In genomic region chr11:87847884-87848283, GRCm38 (mm10) we compare ENCODE assay signal across 23 mouse cellular contexts. TPM values are rescaled to one million over a fixed set of nuclear protein-coding genes. Genes with fewer than 3 reads are reported as not detected.
A peak's percentile ranks its signal among the peaks of the same experiment; 100 is the strongest.
DNase-seq lines count a peak whose midpoint lies in the region; ATAC-seq lines count a peak whose summit lies in the region.
"Had no signal": no experiment of that assay in that cellular context is flagged by ENCODE, and none has a peak within 500 bp of the region (broad histone marks: within the 10 kb centered on the region; RNA-seq: fewer than 3 reads in every experiment).

No protein-coding gene starts in this region.

- 70% methylated on average over 6 of the region's 6 CpGs for WGBS in midbrain, embryonic 14.5 days
- WGBS in midbrain, embryonic 15.5 days, result 72% methylated on average over 6 of the region's 6 CpGs

- H3K9ac ChIP-seq in midbrain, embryonic 14.5 days (replicated peaks; ENCODE audit: low read length), result no peak overlapping the region
- H3K9ac ChIP-seq in midbrain, embryonic 15.5 days, result no peak overlapping the region
- H3K9ac ChIP-seq: heart, embryonic 15.5 days; limb, embryonic 12.5 days; liver, embryonic 15.5 days; midbrain, embryonic 12.5 days; neural tube, embryonic 12.5 days had no signal

- H3K36me3 ChIP-seq in midbrain, embryonic 14.5 days (ENCODE audit: control insufficient read depth, insufficient read depth, low read length), result no peaks in the 10 kb centered on the region
- no peaks in the 10 kb centered on the region for H3K36me3 ChIP-seq in midbrain, embryonic 15.5 days (replicated peaks)
- H3K36me3 ChIP-seq: G1E; heart, embryonic 15.5 days; limb, embryonic 12.5 days; liver, embryonic 15.5 days; midbrain, embryonic 12.5 days; neural tube, embryonic 12.5 days had no signal

- DNase-seq in heart, adult 11 months, result peak; percentile 74
- DNase-seq in heart, postnatal 25 days (ENCODE audit: low spot score), result no peak
- peak; percentile 45 for DNase-seq in midbrain, embryonic 14.5 days
- DNase-seq in brain, adult 2 months (ENCODE audit: low read depth, low spot score), result peak; percentile 10
- DNase-seq in yolk sac, embryonic 10.5 days (ENCODE audit: low spot score), result peak; percentile 18
- DNase-seq in cerebellum, adult 11-12 months, result no peak
- DNase-seq: B cell, adult 2 months; cerebellum, postnatal 25 days; heart, adult 18-20 months; kidney, postnatal 10 days had no signal

- H3K4me3 ChIP-seq in midbrain, embryonic 14.5 days (replicated peaks; ENCODE audit: low read depth, low read length), result no peak overlapping the region
- no peak overlapping the region for H3K4me3 ChIP-seq in midbrain, embryonic 15.5 days
- H3K4me3 ChIP-seq: heart, embryonic 15.5 days; left cerebral cortex, adult 2 months; limb, embryonic 12.5 days; liver, embryonic 15.5 days; midbrain, embryonic 12.5 days; neural tube, embryonic 12.5 days had no signal

- no peaks in the 10 kb centered on the region for H3K4me1 ChIP-seq in midbrain, embryonic 14.5 days (ENCODE audit: control insufficient read depth, insufficient read depth, low read length)
- 0 out of 2 replicates have a peak, but pooled peaks cover 3% of the 10 kb centered on the region for H3K4me1 ChIP-seq in midbrain, embryonic 15.5 days
- H3K4me1 ChIP-seq: liver, embryonic 15.5 days had no signal

- no peaks in the 10 kb centered on the region for H3K9me3 ChIP-seq in midbrain, embryonic 14.5 days (ENCODE audit: control insufficient read depth, low read length)
- H3K9me3 ChIP-seq in midbrain, embryonic 15.5 days, result no peaks in the 10 kb centered on the region
- H3K9me3 ChIP-seq: G1E; heart, embryonic 15.5 days; limb, embryonic 12.5 days; liver, embryonic 15.5 days; midbrain, embryonic 12.5 days; neural tube, embryonic 12.5 days had no signal

- no peak overlapping the region for H3K27ac ChIP-seq in midbrain, embryonic 14.5 days (replicated peaks; ENCODE audit: low read depth, low read length)
- no peak overlapping the region for H3K27ac ChIP-seq in midbrain, embryonic 15.5 days
- H3K27ac ChIP-seq: heart, embryonic 15.5 days; left cerebral cortex, adult 2 months; limb, embryonic 12.5 days; liver, embryonic 15.5 days; midbrain, embryonic 12.5 days; neural tube, embryonic 12.5 days had no signal

- H3K4me2 ChIP-seq in midbrain, embryonic 14.5 days (ENCODE audit: low read length), result no peak overlapping the region
- no peak overlapping the region for H3K4me2 ChIP-seq in midbrain, embryonic 15.5 days
- H3K4me2 ChIP-seq: heart, embryonic 15.5 days; limb, embryonic 12.5 days; liver, embryonic 15.5 days; midbrain, embryonic 12.5 days; neural tube, embryonic 12.5 days had no signal

- no peaks in the 10 kb centered on the region for H3K27me3 ChIP-seq in midbrain, embryonic 14.5 days (ENCODE audit: control insufficient read depth, insufficient read depth, low read length)
- H3K27me3 ChIP-seq in midbrain, embryonic 15.5 days (replicated peaks), result no peaks in the 10 kb centered on the region
- H3K27me3 ChIP-seq: heart, embryonic 15.5 days; limb, embryonic 12.5 days; liver, embryonic 15.5 days; midbrain, embryonic 12.5 days; neural tube, embryonic 12.5 days had no signal

- no peak for ATAC-seq in midbrain, embryonic 14.5 days (ENCODE audit: low FRiP score, low TSS enrichment)
- ATAC-seq in midbrain, embryonic 15.5 days (replicated peaks), result no peak

- intact Hi-C loops in heart, postnatal 25 days (cut with DNase I), result no loop called here

RNA-seq across cellular contexts. Expression of gene Mks1, which starts 5.1 kb away (rescaled TPM):
- 1 to 10 TPM; 2.5 to 3.1 TPM for total RNA-seq in heart, postnatal 25 days (2021)
- polyA plus RNA-seq in midbrain, embryonic 14.5 days (2014; fragmentation: Nextera tagmentation; extraction: Ambion mirVana), result 9.8 and 12.6 TPM in 2 replicates
- 12.1 and 12.8 TPM in 2 replicates for polyA plus RNA-seq in midbrain, embryonic 15.5 days (2015; fragmentation: Nextera tagmentation; extraction: Ambion mirVana)

RNA-seq across cellular contexts. Expression of gene Lpo, which starts 19.8 kb away (rescaled TPM):
- not detected for total RNA-seq in heart, postnatal 25 days (2021)
- polyA plus RNA-seq in midbrain, embryonic 14.5 days (2014; fragmentation: Nextera tagmentation; extraction: Ambion mirVana), result 1.3 and 1.7 TPM in 2 replicates
- polyA plus RNA-seq in midbrain, embryonic 15.5 days (2015; fragmentation: Nextera tagmentation; extraction: Ambion mirVana), result 1.5 and 1.8 TPM in 2 replicates
- total RNA-seq: adrenal gland, postnatal 4 days; G1E; heart, adult 18-20 months had no signal
- polyA plus RNA-seq: G1E had no signal

RNA-seq across cellular contexts. Expression of gene Epx, which starts 27.5 kb away (rescaled TPM):
- total RNA-seq in heart, postnatal 25 days (2021), result not detected
- 0.22 TPM in 1 of 2 replicates, not detected in the other for polyA plus RNA-seq in midbrain, embryonic 14.5 days (2014; fragmentation: Nextera tagmentation; extraction: Ambion mirVana)
- polyA plus RNA-seq in midbrain, embryonic 15.5 days (2015; fragmentation: Nextera tagmentation; extraction: Ambion mirVana), result 0.36 TPM in 2 replicates
- total RNA-seq: G1E; heart, adult 18-20 months had no signal
- polyA plus RNA-seq: embryonic facial prominence, embryonic 14.5 days; G1E; midbrain, embryonic 12.5 days; neural tube, embryonic 12.5 days had no signal

RNA-seq across cellular contexts. Expression of gene Olfr462, which starts 44.2 kb away (rescaled TPM):
- not detected for total RNA-seq in heart, postnatal 25 days (2021)
- polyA plus RNA-seq in midbrain, embryonic 14.5 days (2014; fragmentation: Nextera tagmentation; extraction: Ambion mirVana), result not detected in 2 replicates
- polyA plus RNA-seq in midbrain, embryonic 15.5 days (2015; fragmentation: Nextera tagmentation; extraction: Ambion mirVana), result not detected in 2 replicates
- total RNA-seq: adrenal gland, postnatal 4 days; heart, adult 18-20 months; layer of hippocampus, adult 8-10 months; left cerebral cortex, adult 2 months had no signal
- polyA plus RNA-seq: embryonic facial prominence, embryonic 14.5 days; forebrain, embryonic 11.5 days; G1E; heart, embryonic 15.5 days; limb, embryonic 12.5 days; liver, embryonic 15.5 days; midbrain, embryonic 12.5 days; neural tube, embryonic 12.5 days; thymus, postnatal 0 days had no signal

RNA-seq across cellular contexts. Expression of gene Olfr463, which starts 49.3 kb away (rescaled TPM):
- total RNA-seq in heart, postnatal 25 days (2021), result not detected
- not detected in 2 replicates for polyA plus RNA-seq in midbrain, embryonic 14.5 days (2014; fragmentation: Nextera tagmentation; extraction: Ambion mirVana)
- not detected in 2 replicates for polyA plus RNA-seq in midbrain, embryonic 15.5 days (2015; fragmentation: Nextera tagmentation; extraction: Ambion mirVana)
- total RNA-seq: adrenal gland, postnatal 4 days; G1E; heart, adult 18-20 months; layer of hippocampus, adult 8-10 months; left cerebral cortex, adult 2 months had no signal
- polyA plus RNA-seq: embryonic facial prominence, embryonic 14.5 days; forebrain, embryonic 11.5 days; G1E; heart, embryonic 15.5 days; limb, embryonic 12.5 days; liver, embryonic 15.5 days; midbrain, embryonic 12.5 days; neural tube, embryonic 12.5 days; thymus, postnatal 0 days had no signal

Comparison
In these comparisons a context has a peak if more than half of its experiments do, and no peak if none do; other contexts are left out.
1. DNase-seq: peak in heart, adult 11 months (single experiment), midbrain, embryonic 14.5 days (single experiment), brain, adult 2 months (single experiment) and yolk sac, embryonic 10.5 days (single experiment); none in heart, postnatal 25 days (single experiment) and cerebellum, adult 11-12 months (single experiment).